In genomic region chr2:168025174-168025573, GRCm38 (mm10) we compare ENCODE assay signal across 8 mouse cellular contexts. TPM values are rescaled to one million over a fixed set of nuclear protein-coding genes. Genes with fewer than 3 reads are reported as not detected.
DNase-seq lines count a peak whose midpoint lies in the region; ATAC-seq lines count a peak whose summit lies in the region.
"Had no signal": no experiment of that assay in that cellular context is flagged by ENCODE, and none has a peak within 500 bp of the region (broad histone marks: within the 10 kb centered on the region; RNA-seq: fewer than 3 reads in every experiment).

No protein-coding gene starts in this region.

- peak; percentile 65; the same call in 1 of the 2 replicates for ATAC-seq in embryonic facial prominence, embryonic 15.5 days (ENCODE audit: insufficient number of reproducible peaks, low FRiP score, low TSS enrichment, low read depth)
- no peak for ATAC-seq in forebrain, embryonic 14.5 days

- WGBS in embryonic facial prominence, embryonic 15.5 days = 31% methylated on average over 12 of the region's 12 CpGs
- WGBS in forebrain, embryonic 14.5 days = 70% methylated on average over 12 of the region's 12 CpGs

- peaks cover 33% of the 10 kb centered on the region for H3K4me1 ChIP-seq in embryonic facial prominence, embryonic 15.5 days
- H3K4me1 ChIP-seq in forebrain, embryonic 14.5 days (ENCODE audit: control insufficient read depth, insufficient read depth, low read length) = no peaks in the 10 kb centered on the region
- H3K4me1 ChIP-seq: hindbrain, embryonic 15.5 days had no signal

- no peaks in the 10 kb centered on the region for H3K36me3 ChIP-seq in embryonic facial prominence, embryonic 15.5 days
- H3K36me3 ChIP-seq in forebrain, embryonic 14.5 days (ENCODE audit: control insufficient read depth, insufficient read depth, low read length) = no peaks in the 10 kb centered on the region
- H3K36me3 ChIP-seq: hindbrain, embryonic 15.5 days had no signal

- no peaks in the 10 kb centered on the region for H3K27me3 ChIP-seq in embryonic facial prominence, embryonic 15.5 days
- no peaks in the 10 kb centered on the region for H3K27me3 ChIP-seq in forebrain, embryonic 14.5 days (replicated peaks; ENCODE audit: control insufficient read depth, insufficient read depth, low read length)
- H3K27me3 ChIP-seq: hindbrain, embryonic 15.5 days had no signal

- peaks cover 4% of the 10 kb centered on the region; the same call in 1 of the 2 replicates for H3K9me3 ChIP-seq in embryonic facial prominence, embryonic 15.5 days (replicated peaks)
- H3K9me3 ChIP-seq in forebrain, embryonic 14.5 days (replicated peaks; ENCODE audit: control insufficient read depth, low read length) = no peaks in the 10 kb centered on the region
- H3K9me3 ChIP-seq: hindbrain, embryonic 15.5 days had no signal

- no peak overlapping the region for H3K4me3 ChIP-seq in embryonic facial prominence, embryonic 15.5 days (replicated peaks)
- H3K4me3 ChIP-seq in forebrain, embryonic 14.5 days (ENCODE audit: low read depth, low read length) = no peak overlapping the region
- H3K4me3 ChIP-seq: hindbrain, embryonic 15.5 days had no signal

- peak overlapping the region; percentile 85 for H3K27ac ChIP-seq in embryonic facial prominence, embryonic 15.5 days (replicated peaks)
- no peak overlapping the region for H3K27ac ChIP-seq in forebrain, embryonic 14.5 days (ENCODE audit: low read depth, low read length)
- H3K27ac ChIP-seq: hindbrain, embryonic 15.5 days had no signal

- H3K9ac ChIP-seq in embryonic facial prominence, embryonic 15.5 days = no peak overlapping the region
- no peak overlapping the region for H3K9ac ChIP-seq in forebrain, embryonic 14.5 days (ENCODE audit: low read length)
- H3K9ac ChIP-seq: hindbrain, embryonic 15.5 days had no signal

- peak overlapping the region; percentile 22; the same call in 1 of the 2 replicates for H3K4me2 ChIP-seq in embryonic facial prominence, embryonic 15.5 days (replicated peaks)
- H3K4me2 ChIP-seq in forebrain, embryonic 14.5 days (ENCODE audit: low read length) = no peak overlapping the region
- H3K4me2 ChIP-seq: hindbrain, embryonic 15.5 days had no signal

- DNase-seq in frontal cortex, postnatal 36 days (ENCODE audit: low spot score in 2 of 2) = peak; percentile 53 to 76
- peak; percentile 66 to 78 for DNase-seq in kidney, postnatal 25 days
- peak; percentile 89 for DNase-seq in lung, postnatal 10 days
- no peak for DNase-seq in adrenal gland, postnatal 4 days (ENCODE audit: low spot score in 2 of 2)
- DNase-seq in retina, postnatal 1 day = no peak
- no peak for DNase-seq in forebrain, embryonic 14.5 days (ENCODE audit: low spot score)

RNA-seq across cellular contexts. Expression of gene Ripor3, which starts 14.8 kb away (rescaled TPM):
- polyA plus RNA-seq in embryonic facial prominence, embryonic 15.5 days (2015; fragmentation: Nextera tagmentation; extraction: Ambion mirVana) = 8.3 and 8.4 TPM in 2 replicates
- 1 to 10 TPM; 5.2 to 5.4 TPM for total RNA-seq in adrenal gland, postnatal 4 days (2021)
- polyA plus RNA-seq in forebrain, embryonic 14.5 days (2014; fragmentation: Nextera tagmentation; extraction: Ambion mirVana) = 0.22 and 0.42 TPM in 2 replicates

RNA-seq across cellular contexts. Expression of gene Pard6b, which starts 55.6 kb away (rescaled TPM):
- 3.6 and 4.1 TPM in 2 replicates for polyA plus RNA-seq in embryonic facial prominence, embryonic 15.5 days (2015; fragmentation: Nextera tagmentation; extraction: Ambion mirVana)
- 1 to 10 TPM; 2.7 to 9.6 TPM for total RNA-seq in adrenal gland, postnatal 4 days (2021)
- polyA plus RNA-seq in forebrain, embryonic 14.5 days (2014; fragmentation: Nextera tagmentation; extraction: Ambion mirVana) = 5.0 and 5.6 TPM in 2 replicates

Comparison
In these comparisons a context has a peak if more than half of its experiments do, and no peak if none do; other contexts are left out.
1. DNase-seq: peak in frontal cortex, postnatal 36 days (2 of 2), kidney, postnatal 25 days (2 of 2) and lung, postnatal 10 days (single experiment); none in adrenal gland, postnatal 4 days (0 of 2), retina, postnatal 1 day (single experiment) and forebrain, embryonic 14.5 days (single experiment).